Mouse (Mus musculus): ENCODE data around the gene Psma4. TPM values are rescaled to one million over a fixed set of nuclear protein-coding genes. Genes with fewer than 3 reads are reported as not detected.
A peak's percentile ranks its signal among the peaks of the same experiment; 100 is the strongest.

Gene Psma4
- polyA plus RNA-seq, 1 experiment from 2014 or later, result 201 TPM

DNA sequence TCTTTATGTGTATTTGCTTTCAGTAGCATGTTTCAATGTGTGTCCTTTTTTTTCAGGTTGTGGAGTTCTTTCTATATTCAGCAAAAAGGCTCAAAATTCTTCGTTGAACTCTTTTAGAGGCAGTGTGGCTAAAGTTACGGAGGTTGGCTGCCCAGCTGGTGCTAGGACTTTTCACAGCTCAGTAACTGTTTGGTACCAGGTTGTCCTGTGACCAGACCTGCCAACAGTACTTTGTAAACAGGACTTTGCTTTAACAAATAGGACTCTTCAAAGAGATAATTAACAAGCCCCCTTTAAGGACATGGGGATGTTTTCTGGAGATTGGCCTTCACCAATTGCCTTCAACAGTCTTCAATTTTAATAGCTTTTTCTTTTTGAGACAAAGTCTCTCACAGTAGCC is 32.4 kb upstream of the Psma4 start:
- no peak overlapping the region for H3K27ac ChIP-seq (replicated peaks)
- DNase-seq (ENCODE audit: low spot score) (no peak), ATAC-seq (ENCODE audit: low FRiP score, low TSS enrichment) (no peak)
- H3K4me3 ChIP-seq (ENCODE audit: low read depth, low read length), result peak overlapping the region; percentile 56; the same call in 1 of the 2 replicates
- H3K9ac ChIP-seq (ENCODE audit: low read length), result no peak overlapping the region
- no peaks in the 10 kb centered on the region for H3K36me3 ChIP-seq (ENCODE audit: control insufficient read depth, insufficient read depth, low read length)
- H3K27me3 ChIP-seq (ENCODE audit: control insufficient read depth, insufficient read depth, low read length), result no peaks in the 10 kb centered on the region
- TF ChIP-seq EP300 (optimal IDR thresholded peaks at IDR 0.05), result no peak
- TF ChIP-seq CTCF (IDR thresholded peaks at IDR 0.05; ENCODE audit: low read depth), result no peak
- no peaks in the 10 kb centered on the region for H3K9me3 ChIP-seq (ENCODE audit: control insufficient read depth, low read length)
- no peak overlapping the region for H3K4me2 ChIP-seq (replicated peaks; ENCODE audit: low read depth)
- no peaks in the 10 kb centered on the region for H3K4me1 ChIP-seq (replicated peaks; ENCODE audit: control insufficient read depth, insufficient read depth)
- WGBS, result 61% methylated on average over 2 of the region's 2 CpGs

DNA sequence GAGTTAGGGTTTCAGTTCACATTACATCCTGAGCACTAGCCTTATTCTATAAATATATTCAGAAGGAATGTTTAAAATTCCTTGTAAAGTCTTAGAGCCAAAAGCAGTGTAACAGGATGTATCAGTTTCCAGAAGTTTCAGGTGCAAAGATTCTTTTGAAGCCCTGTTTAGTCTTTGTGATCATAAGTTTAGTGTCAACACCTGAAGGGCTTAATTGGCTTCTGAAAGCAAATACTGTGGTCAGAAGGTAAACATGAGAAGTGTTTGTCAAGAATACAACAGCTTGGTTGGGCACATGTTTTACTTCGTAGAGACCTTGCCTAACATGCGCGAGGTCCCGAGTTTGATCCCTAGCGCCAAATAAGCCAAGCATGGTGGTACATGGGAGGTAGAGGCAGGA is 31.8 kb upstream of the Psma4 start:
- Histone ChIP-seq H3K27me3 (ENCODE audit: control insufficient read depth, insufficient read depth, low read length) (no peaks in the 10 kb centered on the region), H3K9me3 (ENCODE audit: control insufficient read depth, low read length) (no peaks in the 10 kb centered on the region), H3K4me2 (replicated peaks; ENCODE audit: low read depth) (no peak overlapping the region), H3K4me3 (ENCODE audit: low read depth, low read length) (no peak overlapping the region), H3K36me3 (ENCODE audit: control insufficient read depth, insufficient read depth, low read length) (no peaks in the 10 kb centered on the region), H3K27ac (replicated peaks) (no peak overlapping the region), H3K4me1 (replicated peaks; ENCODE audit: control insufficient read depth, insufficient read depth) (no peaks in the 10 kb centered on the region), H3K9ac (ENCODE audit: low read length) (no peak overlapping the region)
- no peak for ATAC-seq (ENCODE audit: low FRiP score, low TSS enrichment)
- 65% methylated on average over 5 of the region's 5 CpGs for WGBS
- TF ChIP-seq EP300 (optimal IDR thresholded peaks at IDR 0.05) (no peak), CTCF (IDR thresholded peaks at IDR 0.05; ENCODE audit: low read depth) (no peak)
- DNase-seq (ENCODE audit: low spot score), result no peak

DNA sequence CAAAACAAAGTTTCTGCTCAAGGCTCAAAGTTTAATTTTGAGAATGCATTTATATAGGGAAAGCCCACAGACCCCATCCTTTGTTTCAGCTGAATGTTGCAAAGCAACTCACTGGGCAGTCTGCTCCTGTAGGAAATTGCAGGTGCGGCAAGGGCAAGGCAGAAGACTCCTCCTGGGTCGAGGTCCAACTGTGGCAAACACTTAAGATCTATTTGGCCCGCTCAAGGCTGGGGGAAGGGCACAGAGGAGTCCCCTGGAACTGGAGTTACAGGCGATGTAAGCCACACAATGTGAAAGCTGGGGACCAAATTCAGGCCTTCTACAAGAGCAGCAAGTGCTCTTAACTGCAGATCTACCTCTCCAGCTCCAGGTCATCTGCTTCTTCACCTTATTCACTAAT is 30.6 kb upstream of the Psma4 start:
- no peaks in the 10 kb centered on the region for H3K9me3 ChIP-seq (ENCODE audit: control insufficient read depth, low read length)
- no peak overlapping the region for H3K9ac ChIP-seq (ENCODE audit: low read length)
- TF ChIP-seq EP300 (optimal IDR thresholded peaks at IDR 0.05) (no peak), CTCF (IDR thresholded peaks at IDR 0.05; ENCODE audit: low read depth) (no peak)
- no peak overlapping the region for H3K4me2 ChIP-seq (replicated peaks; ENCODE audit: low read depth)
- no peaks in the 10 kb centered on the region for H3K27me3 ChIP-seq (ENCODE audit: control insufficient read depth, insufficient read depth, low read length)
- DNase-seq (ENCODE audit: low spot score) (no peak), ATAC-seq (ENCODE audit: low FRiP score, low TSS enrichment) (no peak)
- no peak overlapping the region for H3K4me3 ChIP-seq (ENCODE audit: low read depth, low read length)
- 59% methylated on average over 4 of the region's 4 CpGs for WGBS
- H3K4me1 ChIP-seq (replicated peaks; ENCODE audit: control insufficient read depth, insufficient read depth), result no peaks in the 10 kb centered on the region
- no peaks in the 10 kb centered on the region for H3K36me3 ChIP-seq (ENCODE audit: control insufficient read depth, insufficient read depth, low read length)
- H3K27ac ChIP-seq (replicated peaks), result no peak overlapping the region

DNA sequence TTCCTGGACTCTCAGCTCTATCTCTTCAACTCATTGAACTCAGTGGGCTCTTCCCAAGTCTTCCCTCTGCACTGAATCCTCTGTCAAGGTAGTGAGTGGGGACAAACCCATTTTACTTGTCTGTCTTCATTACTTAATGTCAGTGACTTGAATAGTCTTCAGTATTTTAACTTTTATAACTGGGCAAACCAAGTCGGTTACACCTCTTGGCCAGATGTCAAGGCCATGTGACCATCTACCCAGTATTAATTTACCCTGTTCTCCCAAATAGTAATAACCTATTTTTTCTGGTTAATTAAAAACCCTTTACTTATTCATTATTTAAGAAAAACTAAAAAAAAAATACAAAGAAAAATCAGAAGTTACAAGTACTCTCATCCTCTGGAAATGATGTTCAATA is 19.8 kb upstream of the Psma4 start:
- no peak for ATAC-seq (ENCODE audit: low FRiP score, low TSS enrichment)
- Histone ChIP-seq H3K9me3 (ENCODE audit: control insufficient read depth, low read length) (no peaks in the 10 kb centered on the region), H3K36me3 (ENCODE audit: control insufficient read depth, insufficient read depth, low read length) (no peaks in the 10 kb centered on the region), H3K9ac (ENCODE audit: low read length) (no peak overlapping the region), H3K4me2 (replicated peaks; ENCODE audit: low read depth) (no peak overlapping the region), H3K4me3 (ENCODE audit: low read depth, low read length) (no peak overlapping the region), H3K27ac (replicated peaks) (no peak overlapping the region), H3K4me1 (replicated peaks; ENCODE audit: control insufficient read depth, insufficient read depth) (no peaks in the 10 kb centered on the region), H3K27me3 (ENCODE audit: control insufficient read depth, insufficient read depth, low read length) (no peaks in the 10 kb centered on the region)
- WGBS, result 90% methylated on average over 1 of the region's 1 CpGs
- no peak for TF ChIP-seq EP300 (optimal IDR thresholded peaks at IDR 0.05)
- TF ChIP-seq CTCF (IDR thresholded peaks at IDR 0.05; ENCODE audit: low read depth), result no peak
- DNase-seq (ENCODE audit: low spot score), result no peak

DNA sequence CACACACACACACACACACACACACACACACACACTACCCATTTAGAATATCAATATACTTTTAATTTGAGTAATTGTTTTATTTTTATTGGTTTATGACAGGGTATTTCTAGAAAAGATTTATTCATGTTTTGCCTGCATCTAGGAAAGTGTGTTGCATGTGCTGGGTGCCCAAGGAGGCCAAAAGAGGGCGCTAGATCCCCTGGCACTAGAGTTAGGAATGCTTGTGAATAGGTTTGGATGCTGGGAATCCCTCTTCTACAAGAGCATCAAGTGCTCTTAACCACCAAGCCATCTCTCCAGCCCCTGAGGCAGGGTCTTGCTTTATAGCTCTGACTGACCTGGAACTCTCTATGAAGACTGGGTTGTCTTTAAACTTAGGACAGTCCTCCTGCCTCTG is 18.8 kb upstream of the Psma4 start:
- no peak overlapping the region for H3K27ac ChIP-seq (replicated peaks)
- H3K9ac ChIP-seq (ENCODE audit: low read length), result no peak overlapping the region
- DNase-seq (ENCODE audit: low spot score) (no peak), ATAC-seq (ENCODE audit: low FRiP score, low TSS enrichment) (no peak)
- H3K4me3 ChIP-seq (ENCODE audit: low read depth, low read length), result no peak overlapping the region
- no peaks in the 10 kb centered on the region for H3K27me3 ChIP-seq (ENCODE audit: control insufficient read depth, insufficient read depth, low read length)
- H3K36me3 ChIP-seq (ENCODE audit: control insufficient read depth, insufficient read depth, low read length), result no peaks in the 10 kb centered on the region
- no peak overlapping the region for H3K4me2 ChIP-seq (replicated peaks; ENCODE audit: low read depth)
- WGBS, result 8% methylated on average over 1 of the region's 1 CpGs
- TF ChIP-seq EP300 (optimal IDR thresholded peaks at IDR 0.05), result no peak
- TF ChIP-seq CTCF (IDR thresholded peaks at IDR 0.05; ENCODE audit: low read depth), result peak; percentile 42
- H3K4me1 ChIP-seq (replicated peaks; ENCODE audit: control insufficient read depth, insufficient read depth), result no peaks in the 10 kb centered on the region
- no peaks in the 10 kb centered on the region for H3K9me3 ChIP-seq (ENCODE audit: control insufficient read depth, low read length)

DNA sequence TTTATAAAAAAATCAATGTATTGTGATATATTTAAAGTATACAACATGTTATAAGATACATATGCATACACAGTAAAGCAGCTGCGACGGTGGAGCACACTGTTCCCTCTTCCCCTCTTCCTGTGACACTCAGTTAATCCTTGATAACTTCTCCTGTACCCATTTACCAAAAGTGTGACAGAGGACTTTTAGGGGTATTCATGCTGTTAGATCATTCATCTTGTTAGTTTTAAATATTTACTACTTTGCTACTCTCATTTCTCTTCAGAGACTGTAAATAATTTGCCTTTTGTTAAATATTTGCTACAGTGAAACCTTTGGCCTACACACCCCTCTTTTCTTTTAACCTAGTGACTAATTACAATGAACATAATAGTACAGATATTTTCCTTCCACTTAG is 18.2 kb upstream of the Psma4 start:
- H3K4me3 ChIP-seq (ENCODE audit: low read depth, low read length), result no peak overlapping the region
- H3K9ac ChIP-seq (ENCODE audit: low read length), result no peak overlapping the region
- no peak for ATAC-seq (ENCODE audit: low FRiP score, low TSS enrichment)
- no peaks in the 10 kb centered on the region for H3K4me1 ChIP-seq (replicated peaks; ENCODE audit: control insufficient read depth, insufficient read depth)
- H3K27ac ChIP-seq (replicated peaks), result no peak overlapping the region
- H3K4me2 ChIP-seq (replicated peaks; ENCODE audit: low read depth), result no peak overlapping the region
- H3K9me3 ChIP-seq (ENCODE audit: control insufficient read depth, low read length), result no peaks in the 10 kb centered on the region
- no peak for DNase-seq (ENCODE audit: low spot score)
- TF ChIP-seq EP300 (optimal IDR thresholded peaks at IDR 0.05) (no peak), CTCF (IDR thresholded peaks at IDR 0.05; ENCODE audit: low read depth) (no peak)
- 69% methylated on average over 2 of the region's 2 CpGs for WGBS
- no peaks in the 10 kb centered on the region for H3K27me3 ChIP-seq (ENCODE audit: control insufficient read depth, insufficient read depth, low read length)
- H3K36me3 ChIP-seq (ENCODE audit: control insufficient read depth, insufficient read depth, low read length), result no peaks in the 10 kb centered on the region
